Mouse (Mus musculus): ENCODE data around the gene Castor2. TPM values are rescaled to one million over a fixed set of nuclear protein-coding genes. Genes with fewer than 3 reads are reported as not detected.

Castor2 gene
- polyA plus RNA-seq, 1 experiment from 2014 or later: 6.0 TPM

GRCm38 (mm10) chr5:134105829-134106228 is 6.3 kb downstream of the Castor2 start:
- ATAC-seq (ENCODE audit: insufficient number of reproducible peaks, insufficient read depth, low FRiP score, low TSS enrichment, low read depth): no peak
- H3K4me3 ChIP-seq: no peak overlapping the region
- no peak overlapping the region for H3K27ac ChIP-seq
- no peaks in the 10 kb centered on the region for H3K27me3 ChIP-seq
- peaks cover 15% of the 10 kb centered on the region for H3K4me1 ChIP-seq
- no peak overlapping the region for H3K9ac ChIP-seq
- WGBS: 91% methylated on average over 8 of the region's 8 CpGs
- H3K36me3 ChIP-seq: peaks cover 16% of the 10 kb centered on the region
- 0 out of 2 replicates have a peak, but pooled peaks cover 4% of the 10 kb centered on the region for H3K9me3 ChIP-seq
- H3K4me2 ChIP-seq: no peak overlapping the region

GRCm38 (mm10) chr5:134114981-134115380 is 15.5 kb downstream of the Castor2 start:
- H3K4me1 ChIP-seq: peaks cover 5% of the 10 kb centered on the region; the same call in 1 of the 2 replicates
- 75% methylated on average over 5 of the region's 5 CpGs for WGBS
- no peak overlapping the region for H3K27ac ChIP-seq
- ATAC-seq (ENCODE audit: insufficient number of reproducible peaks, insufficient read depth, low FRiP score, low TSS enrichment, low read depth): no peak
- no peaks in the 10 kb centered on the region for H3K27me3 ChIP-seq
- H3K36me3 ChIP-seq: peaks cover 30% of the 10 kb centered on the region
- H3K9me3 ChIP-seq: no peaks in the 10 kb centered on the region
- H3K4me2 ChIP-seq: no peak overlapping the region
- no peak overlapping the region for H3K9ac ChIP-seq
- H3K4me3 ChIP-seq: no peak overlapping the region

- Histone ChIP-seq H3K27ac (no peak overlapping the region), H3K4me3 (no peak overlapping the region), H3K9me3 (no peaks in the 10 kb centered on the region), H3K4me2 (no peak overlapping the region), H3K4me1 (peaks cover 5% of the 10 kb centered on the region; the same call in 1 of the 2 replicates), H3K36me3 (peaks cover 31% of the 10 kb centered on the region), H3K9ac (no peak overlapping the region), H3K27me3 (no peaks in the 10 kb centered on the region)
- no peak for ATAC-seq (ENCODE audit: insufficient number of reproducible peaks, insufficient read depth, low FRiP score, low TSS enrichment, low read depth)
- WGBS: 94% methylated on average over 7 of the region's 7 CpGs
Measured at GRCm38 (mm10) chr5:134115639-134116259, 16.2 kb downstream of the Castor2 start.

GRCm38 (mm10) chr5:134118798-134119407 is 19.4 kb downstream of the Castor2 start:
- no peak overlapping the region for H3K4me3 ChIP-seq
- 91% methylated on average over 15 of the region's 15 CpGs for WGBS
- peaks cover 21% of the 10 kb centered on the region; the same call in 1 of the 2 replicates for H3K36me3 ChIP-seq
- no peak for ATAC-seq (ENCODE audit: insufficient number of reproducible peaks, insufficient read depth, low FRiP score, low TSS enrichment, low read depth)
- no peaks in the 10 kb centered on the region for H3K9me3 ChIP-seq
- no peak overlapping the region for H3K27ac ChIP-seq
- no peak overlapping the region for H3K9ac ChIP-seq
- H3K27me3 ChIP-seq: no peaks in the 10 kb centered on the region
- no peak overlapping the region for H3K4me2 ChIP-seq
- peaks cover 5% of the 10 kb centered on the region; the same call in 1 of the 2 replicates for H3K4me1 ChIP-seq

GRCm38 (mm10) chr5:134119481-134120120 is 20.1 kb downstream of the Castor2 start:
- Histone ChIP-seq H3K9me3 (no peaks in the 10 kb centered on the region), H3K27ac (no peak overlapping the region), H3K9ac (no peak overlapping the region), H3K4me3 (no peak overlapping the region), H3K27me3 (no peaks in the 10 kb centered on the region), H3K36me3 (peaks cover 24% of the 10 kb centered on the region; the same call in 1 of the 2 replicates), H3K4me1 (peaks cover 5% of the 10 kb centered on the region; the same call in 1 of the 2 replicates), H3K4me2 (no peak overlapping the region)
- no peak for ATAC-seq (ENCODE audit: insufficient number of reproducible peaks, insufficient read depth, low FRiP score, low TSS enrichment, low read depth)
- 52% methylated on average over 10 of the region's 10 CpGs for WGBS

GRCm38 (mm10) chr5:134120135-134120534 is 20.6 kb downstream of the Castor2 start:
- peaks cover 24% of the 10 kb centered on the region; the same call in 1 of the 2 replicates for H3K36me3 ChIP-seq
- H3K4me2 ChIP-seq: no peak overlapping the region
- no peak overlapping the region for H3K27ac ChIP-seq
- no peak for ATAC-seq (ENCODE audit: insufficient number of reproducible peaks, insufficient read depth, low FRiP score, low TSS enrichment, low read depth)
- no peaks in the 10 kb centered on the region for H3K27me3 ChIP-seq
- WGBS: 89% methylated on average over 3 of the region's 3 CpGs
- no peaks in the 10 kb centered on the region for H3K9me3 ChIP-seq
- peaks cover 5% of the 10 kb centered on the region; the same call in 1 of the 2 replicates for H3K4me1 ChIP-seq
- no peak overlapping the region for H3K4me3 ChIP-seq
- no peak overlapping the region for H3K9ac ChIP-seq

- H3K27ac ChIP-seq: no peak overlapping the region
- 75% methylated on average over 9 of the region's 9 CpGs for WGBS
- H3K36me3 ChIP-seq: peaks cover 27% of the 10 kb centered on the region; the same call in 1 of the 2 replicates
- no peaks in the 10 kb centered on the region for H3K27me3 ChIP-seq
- H3K4me3 ChIP-seq: no peak overlapping the region
- ATAC-seq (ENCODE audit: insufficient number of reproducible peaks, insufficient read depth, low FRiP score, low TSS enrichment, low read depth): no peak
- H3K9ac ChIP-seq: no peak overlapping the region
- no peaks in the 10 kb centered on the region for H3K9me3 ChIP-seq
- no peak overlapping the region for H3K4me2 ChIP-seq
- peaks cover 5% of the 10 kb centered on the region; the same call in 1 of the 2 replicates for H3K4me1 ChIP-seq
Measured at GRCm38 (mm10) chr5:134121138-134121892, 21.8 kb downstream of the Castor2 start.

GRCm38 (mm10) chr5:134121893-134122259 is 22.4 kb downstream of the Castor2 start:
- Histone ChIP-seq H3K4me2 (no peak overlapping the region), H3K27ac (no peak overlapping the region), H3K9me3 (0 out of 2 replicates have a peak, but pooled peaks cover 3% of the 10 kb centered on the region), H3K36me3 (peaks cover 31% of the 10 kb centered on the region), H3K4me3 (no peak overlapping the region), H3K4me1 (peaks cover 5% of the 10 kb centered on the region; the same call in 1 of the 2 replicates), H3K9ac (no peak overlapping the region), H3K27me3 (no peaks in the 10 kb centered on the region)
- no peak for ATAC-seq (ENCODE audit: insufficient number of reproducible peaks, insufficient read depth, low FRiP score, low TSS enrichment, low read depth)
- WGBS: 78% methylated on average over 4 of the region's 4 CpGs

DNA sequence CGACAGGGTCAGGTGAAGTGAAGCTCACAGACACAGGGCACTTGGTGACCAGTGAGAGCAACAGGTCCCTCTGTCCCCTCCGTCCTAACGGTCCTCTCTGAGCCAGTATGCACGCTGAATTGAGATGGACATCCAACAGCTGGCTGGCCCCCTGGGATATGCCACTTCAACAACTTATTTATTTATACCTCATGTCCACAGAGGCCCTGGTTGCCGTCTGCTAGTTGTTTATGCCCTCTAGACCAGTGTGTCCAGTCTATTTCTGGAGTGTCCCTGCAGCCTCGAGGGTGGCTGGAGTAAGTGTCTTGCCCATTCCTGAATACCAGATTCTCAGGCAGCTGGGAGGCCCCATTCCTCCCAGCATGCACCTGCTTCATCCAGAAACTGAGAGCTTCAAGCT is 24.3 kb downstream of the Castor2 start:
- H3K9ac ChIP-seq: no peak overlapping the region
- no peak overlapping the region for H3K27ac ChIP-seq
- no peak overlapping the region for H3K4me2 ChIP-seq
- peaks cover 5% of the 10 kb centered on the region; the same call in 1 of the 2 replicates for H3K4me1 ChIP-seq
- 0 out of 2 replicates have a peak, but pooled peaks cover 3% of the 10 kb centered on the region for H3K9me3 ChIP-seq
- H3K4me3 ChIP-seq: no peak overlapping the region
- peaks cover 33% of the 10 kb centered on the region for H3K36me3 ChIP-seq
- WGBS: 84% methylated on average over 6 of the region's 6 CpGs
- no peak for ATAC-seq (ENCODE audit: insufficient number of reproducible peaks, insufficient read depth, low FRiP score, low TSS enrichment, low read depth)
- no peaks in the 10 kb centered on the region for H3K27me3 ChIP-seq

GRCm38 (mm10) chr5:134126232-134126631 is 26.7 kb downstream of the Castor2 start:
- 87% methylated on average over 2 of the region's 2 CpGs for WGBS
- H3K9ac ChIP-seq: no peak overlapping the region
- no peak overlapping the region for H3K27ac ChIP-seq
- H3K4me3 ChIP-seq: no peak overlapping the region
- peaks cover 27% of the 10 kb centered on the region for H3K36me3 ChIP-seq
- no peaks in the 10 kb centered on the region for H3K27me3 ChIP-seq
- H3K4me2 ChIP-seq: no peak overlapping the region
- ATAC-seq (ENCODE audit: insufficient number of reproducible peaks, insufficient read depth, low FRiP score, low TSS enrichment, low read depth): no peak
- H3K9me3 ChIP-seq: 0 out of 2 replicates have a peak, but pooled peaks cover 3% of the 10 kb centered on the region
- H3K4me1 ChIP-seq: no peaks in the 10 kb centered on the region

- H3K4me3 ChIP-seq: no peak overlapping the region
- 48% methylated on average over 4 of the region's 4 CpGs for WGBS
- no peak overlapping the region for H3K9ac ChIP-seq
- no peak for ATAC-seq (ENCODE audit: insufficient number of reproducible peaks, insufficient read depth, low FRiP score, low TSS enrichment, low read depth)
- no peaks in the 10 kb centered on the region for H3K27me3 ChIP-seq
- no peaks in the 10 kb centered on the region for H3K4me1 ChIP-seq
- H3K27ac ChIP-seq: no peak overlapping the region
- H3K36me3 ChIP-seq: peaks cover 51% of the 10 kb centered on the region
- no peak overlapping the region for H3K4me2 ChIP-seq
- 0 out of 2 replicates have a peak, but pooled peaks cover 2% of the 10 kb centered on the region for H3K9me3 ChIP-seq
Measured at GRCm38 (mm10) chr5:134131586-134131985, 32.1 kb downstream of the Castor2 start.
